Mouse (Mus musculus) ES-E14 (cell line): ENCODE data around the gene Tmem63c. TPM values are rescaled to one million over a fixed set of nuclear protein-coding genes. Genes with fewer than 3 reads are reported as not detected.
A peak's percentile ranks its signal among the peaks of the same experiment; 100 is the strongest.

Source experiments
- DNase-seq: peaks from one replicate; pipeline ENCODE4 v3.0.0-alpha.2; 2013; ENCODE audit warnings: low read depth, low spot score
- H3K27ac ChIP-seq: 2 replicates; pipeline ENCODE4 v1.5.1; 2012; ENCODE audit warnings: low read depth, mild to moderate bottlenecking, low read length, moderate library complexity, mixed read lengths; ENCODE audit not compliant: poor library complexity, insufficient read depth, severe bottlenecking
- H3K36me3 ChIP-seq: 2 replicates; pipeline ENCODE4 v1.6.1; 2012; ENCODE audit warnings: mild to moderate bottlenecking, low read length, moderate library complexity, mixed read lengths; ENCODE audit not compliant: control insufficient read depth, poor library complexity, insufficient read depth, severe bottlenecking
- H3K4me1 ChIP-seq, 2 experiments: fragments of 150-350 bp in 1 of 2; sonication (generic) in 1 of 2; 2 replicates each; pipeline ENCODE4 v1.6.1; 2012; ENCODE audit warnings: low read length in 2 of 2, mild to moderate bottlenecking in 1 of 2, mixed read lengths in 1 of 2; ENCODE audit not compliant: control insufficient read depth in 2 of 2, insufficient read depth in 2 of 2, poor library complexity in 1 of 2
- H3K4me3 ChIP-seq, 2 experiments: fragments of 150-350 bp in 1 of 2; sonication (generic) in 1 of 2; 2 replicates each; pipeline ENCODE4 v1.5.1; 2012; ENCODE audit warnings: low read length in 2 of 2, low read depth in 1 of 2, mild to moderate bottlenecking in 1 of 2, mixed read lengths in 1 of 2; ENCODE audit not compliant: insufficient read depth in 1 of 2, poor library complexity in 1 of 2, severe bottlenecking in 1 of 2
- H3K9ac ChIP-seq: 2 replicates; pipeline ENCODE4 v1.6.1; 2012; ENCODE audit warnings: low read depth, mild to moderate bottlenecking, low read length, mixed read lengths; ENCODE audit not compliant: poor library complexity, insufficient read depth, severe bottlenecking
- H3K9me3 ChIP-seq: fragments of 150-350 bp; sonication (generic); 2 replicates; pipeline ENCODE4 v1.6.1; 2012; ENCODE audit warnings: low read depth, mild to moderate bottlenecking, low read length; ENCODE audit not compliant: control insufficient read depth, insufficient read depth
- CHD2 ChIP-seq: IDR thresholded peaks from 2 replicates; pipeline ENCODE4 v1.6.1; 2014; ENCODE audit warnings: mild to moderate bottlenecking, low read depth, low read length, inconsistent platforms
- HCFC1 ChIP-seq: IDR thresholded peaks from 2 replicates; pipeline ENCODE4 v1.6.1; 2012; ENCODE audit warnings: low read length, inconsistent platforms, borderline replicate concordance; ENCODE audit not compliant: insufficient read depth
- MAFK ChIP-seq: IDR thresholded peaks from 2 replicates; pipeline ENCODE4 v1.6.1; 2014; ENCODE audit warnings: mild to moderate bottlenecking, low read depth, low read length, inconsistent platforms; ENCODE audit not compliant: insufficient read depth
- ZC3H11A ChIP-seq: IDR thresholded peaks from 2 replicates; pipeline ENCODE4 v1.6.1; 2012; ENCODE audit warnings: low read depth, mild to moderate bottlenecking, inconsistent platforms, low read length, borderline replicate concordance
- ZNF384 ChIP-seq: IDR thresholded peaks from 2 replicates; pipeline ENCODE4 v1.6.1; 2012; ENCODE audit warnings: low read depth, low read length, inconsistent platforms
- in situ Hi-C, 2 experiments: fragments of 600-800 bp; cut with MboI; formaldehyde crosslinking; loops; one replicate each; pipeline ENCODE4 v1.15.1; 2025; ENCODE audit warnings: low sequenced_read_pairs in 2 of 2, inconsistent platforms in 1 of 2; ENCODE audit not compliant: unreplicated experiment in 2 of 2
- total RNA-seq: library from RNA; depleted of rRNA; stranded (reverse); fragments of 300-350 nt; gene quantifications from 2 replicates; pipeline ENCODE4 v1.2.3, GENCODE M21; 2012

The Tmem63c gene
- total RNA-seq, 1 experiment, result 1.9 TPM

GRCm38 (mm10) chr12:86983470-86984193 is 37.5 kb upstream of the Tmem63c start:
- Histone ChIP-seq H3K4me3 (peak overlapping the region in 1 of 2 experiments; percentile 57; a peak in 1 of 4 replicates), H3K36me3 (no peaks in the 10 kb centered on the region), H3K9me3 (no peaks in the 10 kb centered on the region), H3K27ac (no peak overlapping the region), H3K9ac (no peak overlapping the region), H3K4me1 (peaks cover 0 to 8% of the 10 kb centered on the region in 2 experiments; a peak in 1 of 4 replicates)
- DNase-seq, result peak; percentile 86
- peak; percentile 35; the same call in 1 of the 2 replicates for TF ChIP-seq HCFC1
- 0 out of 2 replicates have a peak, but pooled peaks have one; percentile 57 for TF ChIP-seq CHD2
- no peak for TF ChIP-seq MAFK
- in situ Hi-C loops, result no loop called here

- Histone ChIP-seq H3K9ac (no peak overlapping the region), H3K27ac (no peak overlapping the region), H3K36me3 (no peaks in the 10 kb centered on the region), H3K9me3 (no peaks in the 10 kb centered on the region), H3K4me3 (no peak overlapping the region), H3K4me1 (peaks cover 0 to 7% of the 10 kb centered on the region in 2 experiments; a peak in 1 of 4 replicates)
- no peak for TF ChIP-seq HCFC1
- no peak for TF ChIP-seq MAFK
- no peak for TF ChIP-seq ZC3H11A
- DNase-seq, result peak; percentile 63
- in situ Hi-C loops, result no loop called here
These were observed 37.0 kb upstream of the Tmem63c start for GRCm38 (mm10) chr12:86984194-86984555.

GRCm38 (mm10) chr12:86986562-86986961 is 34.6 kb upstream of the Tmem63c start:
- H3K4me3 ChIP-seq, result no peak overlapping the region
- H3K27ac ChIP-seq, result no peak overlapping the region
- in situ Hi-C loops, result no loop called here
- peaks cover 0 to 9% of the 10 kb centered on the region in 2 experiments; a peak in 1 of 4 replicates for H3K4me1 ChIP-seq
- TF ChIP-seq ZNF384 (no peak), MAFK (no peak), CHD2 (no peak), HCFC1 (no peak), ZC3H11A (no peak)
- no peak overlapping the region for H3K9ac ChIP-seq
- no peaks in the 10 kb centered on the region for H3K36me3 ChIP-seq
- no peak for DNase-seq
- H3K9me3 ChIP-seq, result no peaks in the 10 kb centered on the region

- peaks cover 0 to 9% of the 10 kb centered on the region in 2 experiments; a peak in 1 of 4 replicates for H3K4me1 ChIP-seq
- DNase-seq, result no peak
- H3K9ac ChIP-seq, result no peak overlapping the region
- in situ Hi-C loops, result no loop called here
- TF ChIP-seq ZC3H11A, result no peak
- TF ChIP-seq HCFC1, result no peak
- TF ChIP-seq CHD2, result no peak
- no peak for TF ChIP-seq MAFK
- TF ChIP-seq ZNF384, result no peak
- no peaks in the 10 kb centered on the region for H3K9me3 ChIP-seq
- no peaks in the 10 kb centered on the region for H3K36me3 ChIP-seq
- no peak overlapping the region for H3K4me3 ChIP-seq
- H3K27ac ChIP-seq, result no peak overlapping the region
These were observed 32.9 kb upstream of the Tmem63c start for GRCm38 (mm10) chr12:86988227-86988626.

GRCm38 (mm10) chr12:86989378-86989777 is 31.8 kb upstream of the Tmem63c start:
- Histone ChIP-seq H3K4me1 (peaks cover 0 to 8% of the 10 kb centered on the region in 2 experiments; a peak in 1 of 4 replicates), H3K4me3 (peak overlapping the region in 1 of 2 experiments; percentile 72; a peak in 1 of 4 replicates), H3K27ac (no peak overlapping the region), H3K36me3 (no peaks in the 10 kb centered on the region), H3K9me3 (no peaks in the 10 kb centered on the region), H3K9ac (no peak overlapping the region)
- no peak for TF ChIP-seq ZC3H11A
- DNase-seq, result no peak
- in situ Hi-C loops, result no loop called here
